Mouse (Mus musculus) mouse trophoblast stem cell (cell line): Measurements from ENCODE around the gene Lrrc26.

ENCODE experiments used
- in situ Hi-C, 2 experiments: fragments of 300-500 bp; cut with MseI, MboI; formaldehyde crosslinking; loops; 2 replicates in 1 of 2; 3 replicates in 1 of 2; pipeline ENCODE4 v1.15.1; 2025

Lrrc26 gene

GRCm38 (mm10) chr2:25265897-25266656, 23.6 kb upstream of the Lrrc26 start:
- in situ Hi-C loops, result no loop called here

- in situ Hi-C loops, result no loop called here
Measured at GRCm38 (mm10) chr2:25266720-25267119, 23.0 kb upstream of the Lrrc26 start.

GRCm38 (mm10) chr2:25267241-25267640, 22.5 kb upstream of the Lrrc26 start:
- in situ Hi-C loops, result no loop called here

- in situ Hi-C loops, result no loop called here
Measured at GRCm38 (mm10) chr2:25267746-25268309, 21.9 kb upstream of the Lrrc26 start.

GRCm38 (mm10) chr2:25271827-25272511, 17.7 kb upstream of the Lrrc26 start, which contains the start of the genes Ssna1 and Anapc2:
Ssna1 (minus strand) TSS chr2:25272438.
Anapc2 (plus strand) TSS chr2:25272478.
- in situ Hi-C loops, result no loop called here

- in situ Hi-C loops, result no loop called here
Measured at GRCm38 (mm10) chr2:25272515-25272914, 17.2 kb upstream of the Lrrc26 start.

GRCm38 (mm10) chr2:25273010-25273409, 16.7 kb upstream of the Lrrc26 start:
- in situ Hi-C loops, result no loop called here

GRCm38 (mm10) chr2:25278928-25279882, 10.5 kb upstream of the Lrrc26 start:
- in situ Hi-C loops, result no loop called here

- in situ Hi-C loops, result no loop called here
Measured at GRCm38 (mm10) chr2:25285551-25285950, 4.2 kb upstream of the Lrrc26 start.

- in situ Hi-C loops, result no loop called here
Measured at GRCm38 (mm10) chr2:25286314-25286713, 3.4 kb upstream of the Lrrc26 start.

- in situ Hi-C loops, result no loop called here
Measured at GRCm38 (mm10) chr2:25286837-25287636, 2.7 kb upstream of the Lrrc26 start.

- in situ Hi-C loops, result no loop called here
Measured at GRCm38 (mm10) chr2:25287927-25288649, 1.6 kb upstream of the Lrrc26 start, which contains the start of gene Tmem210. Tmem210 (plus strand) TSS chr2:25288145.

- in situ Hi-C loops, result no loop called here
Measured at GRCm38 (mm10) chr2:25288734-25289345, 875 bp upstream of the Lrrc26 start.

GRCm38 (mm10) chr2:25290101-25290815, 543 bp downstream of the Lrrc26 start:
- in situ Hi-C loops, result no loop called here

- in situ Hi-C loops, result no loop called here
Measured at GRCm38 (mm10) chr2:25290816-25291130, 1.1 kb downstream of the Lrrc26 start.

GRCm38 (mm10) chr2:25291184-25292053, 1.7 kb downstream of the Lrrc26 start:
- in situ Hi-C loops, result no loop called here

- in situ Hi-C loops, result no loop called here
Measured at GRCm38 (mm10) chr2:25292054-25292544, 2.4 kb downstream of the Lrrc26 start.

GRCm38 (mm10) chr2:25292856-25293255, 3.1 kb downstream of the Lrrc26 start:
- in situ Hi-C loops, result no loop called here
